ENCODE assay signal across 9 mouse cellular contexts in genomic region chr4:119947232-119948162, GRCm38 (mm10).
DNase-seq lines count a peak whose midpoint lies in the region; ATAC-seq and TF ChIP-seq lines count a peak whose summit lies in the region.
"Had no signal": no experiment of that assay in that cellular context is flagged by ENCODE, and none has a peak within 500 bp of the region (broad histone marks: within the 10 kb centered on the region; RNA-seq: fewer than 3 reads in every experiment).

No protein-coding gene starts in this region.

- WGBS in stomach, embryonic 16.5 days: 57% methylated on average over 12 of the region's 12 CpGs

- DNase-seq in layer of hippocampus, adult 2 months (ENCODE audit: low spot score in 2 of 2): no peak
- no peak for DNase-seq in layer of hippocampus, postnatal 36 days
- peak; percentile 48 for DNase-seq in NIH3T3 (ENCODE audit: low read depth)
- peak; percentile 66 for DNase-seq in induced T-regulatory cell, adult 2 months (ENCODE audit: low read depth)
- no peak for DNase-seq in urinary bladder, postnatal 25 days (ENCODE audit: low spot score)
- no peak for DNase-seq in retina, embryonic 14.5 days (ENCODE audit: low spot score)
- DNase-seq in MN1 (ENCODE audit: low spot score): no peak

- H3K27me3 ChIP-seq in stomach, embryonic 16.5 days (ENCODE audit: control insufficient read depth, insufficient read depth, low read length): no peaks in the 10 kb centered on the region

- TF ChIP-seq CTCF in layer of hippocampus, adult 2 months (conservative IDR thresholded peaks at IDR 0.05): peak; percentile 63

- H3K4me3 ChIP-seq in layer of hippocampus, adult 2 months: no peak overlapping the region
- no peak overlapping the region for H3K4me3 ChIP-seq in stomach, embryonic 16.5 days (replicated peaks; ENCODE audit: low read length)

- H3K4me2 ChIP-seq in stomach, embryonic 16.5 days (ENCODE audit: low read depth, low read length): no peak overlapping the region

- H3K27ac ChIP-seq in layer of hippocampus, adult 2 months: peak overlapping the region; percentile 61; the same call in 1 of the 2 replicates
- no peak overlapping the region for H3K27ac ChIP-seq in stomach, embryonic 16.5 days (ENCODE audit: low read length)
- H3K27ac ChIP-seq: liver, embryonic 14.5 days had no signal

- no peaks in the 10 kb centered on the region for H3K9me3 ChIP-seq in stomach, embryonic 16.5 days (replicated peaks; ENCODE audit: control insufficient read depth, low read length)

- peaks cover 6% of the 10 kb centered on the region; the same call in 1 of the 2 replicates for H3K4me1 ChIP-seq in stomach, embryonic 16.5 days (ENCODE audit: control insufficient read depth, insufficient read depth, low read length)

- H3K9ac ChIP-seq in stomach, embryonic 16.5 days (ENCODE audit: low read length): no peak overlapping the region
- H3K9ac ChIP-seq: liver, embryonic 14.5 days had no signal

- no peaks in the 10 kb centered on the region for H3K36me3 ChIP-seq in stomach, embryonic 16.5 days (ENCODE audit: control insufficient read depth, insufficient read depth, low read length)

- ATAC-seq in stomach, embryonic 16.5 days (ENCODE audit: insufficient read depth, low FRiP score): 0 out of 2 replicates have a peak, but pooled peaks have one; percentile 42

Comparison
In these comparisons a context has a peak if more than half of its experiments do, and no peak if none do; other contexts are left out.
1. DNase-seq: peak in NIH3T3 (single experiment) and induced T-regulatory cell, adult 2 months (single experiment); none in layer of hippocampus, adult 2 months (0 of 2), layer of hippocampus, postnatal 36 days (0 of 2), urinary bladder, postnatal 25 days (single experiment), retina, embryonic 14.5 days (single experiment) and MN1 (single experiment).